Mouse (Mus musculus) adrenal gland, postnatal 4 days (tissue): ENCODE results near the gene Mrpl37. TPM values are rescaled to one million over a fixed set of nuclear protein-coding genes. Genes with fewer than 3 reads are reported as not detected.

Source experiments
- DNase-seq, 2 experiments: peaks; one replicate each; pipeline ENCODE4 v3.0.0; 2021 to 2022; ENCODE audit warnings: low spot score in 2 of 2, mixed read lengths in 2 of 2
- total RNA-seq, 2 experiments: library from RNA; stranded (reverse); gene quantifications; 2 replicates each; pipeline ENCODE4 v1.2.3; 2021

Gene Mrpl37
- total RNA-seq, 2 experiments from 2014 or later, result 104 to 108 TPM

DNA sequence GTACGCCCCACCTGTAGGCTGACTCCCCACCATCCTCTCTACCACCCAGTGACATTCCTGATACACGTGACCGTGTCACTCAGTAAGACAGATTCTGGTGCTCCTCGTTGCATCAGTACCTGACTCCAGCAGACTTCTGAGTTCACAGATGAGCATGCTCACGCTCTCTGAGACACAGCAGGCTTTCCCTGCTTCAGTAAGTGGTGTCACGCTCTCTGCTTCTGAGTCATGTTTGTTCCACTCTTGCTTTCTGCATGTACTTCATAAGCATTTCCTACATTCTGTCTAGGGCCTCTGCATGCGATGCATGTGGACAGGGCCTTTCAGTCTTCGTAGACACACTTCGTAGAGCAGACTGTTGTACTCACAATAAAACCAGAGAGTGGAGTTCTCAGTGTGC is 5.7 kb upstream of the Mrpl37 start:
- no peak for DNase-seq

- DNase-seq, result no peak
These were observed 628 bp upstream of the Mrpl37 start for GRCm38 (mm10) chr4:107067151-107067840.

- no peak for DNase-seq
These were observed 2.1 kb downstream of the Mrpl37 start for GRCm38 (mm10) chr4:107064394-107065098.

GRCm38 (mm10) chr4:107063214-107063613 is 3.5 kb downstream of the Mrpl37 start:
- no peak for DNase-seq

GRCm38 (mm10) chr4:107061560-107061959 is 5.1 kb downstream of the Mrpl37 start:
- DNase-seq, result no peak

DNA sequence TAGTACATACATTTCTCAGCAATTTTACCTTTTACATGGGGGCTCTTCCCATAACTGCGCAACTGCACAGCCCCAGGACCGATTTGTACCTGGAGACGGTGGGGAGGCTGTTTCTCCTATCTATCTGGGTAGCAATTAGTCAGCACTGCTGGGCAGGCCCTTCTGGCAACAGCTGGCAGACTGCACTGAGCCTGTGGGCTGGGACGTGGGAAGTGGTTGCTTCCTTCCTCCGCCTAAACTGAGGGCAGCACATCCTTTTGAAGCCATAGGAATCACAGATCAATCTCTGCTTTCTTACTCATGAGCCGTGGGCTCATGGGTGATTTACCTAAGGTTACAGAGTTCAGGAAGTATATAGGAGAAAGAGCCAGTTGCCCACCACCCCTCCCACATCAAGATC is 7.9 kb downstream of the Mrpl37 start:
- no peak for DNase-seq

DNA sequence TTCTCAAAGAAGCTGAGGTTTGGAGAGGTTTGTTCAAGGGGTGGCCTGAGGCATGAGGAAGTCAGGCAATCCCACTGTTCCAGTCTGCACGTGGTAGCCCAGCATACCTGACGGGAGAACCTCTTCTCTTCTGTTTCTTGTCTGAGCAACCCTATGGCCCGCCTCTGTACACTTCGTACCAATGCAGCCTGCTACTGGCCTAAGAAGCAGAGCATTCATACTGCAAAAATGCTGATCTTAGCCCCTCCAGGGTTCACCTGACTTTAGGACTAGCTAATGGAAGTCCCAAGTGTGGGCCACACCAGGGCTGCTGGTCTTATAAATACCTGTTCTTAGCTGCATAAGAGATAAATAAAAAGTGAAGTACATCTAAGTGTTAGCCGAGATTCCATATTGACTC is 8.3 kb downstream of the Mrpl37 start:
- no peak for DNase-seq

DNA sequence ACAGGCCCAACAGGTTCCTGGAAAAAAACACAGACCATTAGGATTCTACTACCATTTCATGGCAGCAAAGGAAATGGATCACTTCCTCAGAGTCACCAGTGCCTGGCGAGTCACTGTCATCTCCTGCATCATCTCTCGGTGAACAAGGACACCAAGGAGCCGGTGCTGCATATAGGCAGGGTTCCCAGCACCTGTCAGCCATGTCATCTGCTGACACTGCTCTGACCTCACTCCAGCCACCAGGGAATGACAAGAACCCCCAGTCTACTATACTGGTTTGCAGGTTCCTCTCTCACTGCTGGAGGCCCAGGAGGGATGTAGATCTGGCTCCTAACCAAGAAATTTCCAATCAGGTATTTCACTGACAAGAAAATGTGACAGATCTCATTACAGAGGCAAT is 10.6 kb downstream of the Mrpl37 start:
- no peak for DNase-seq

- DNase-seq, result no peak
These were observed 13.6 kb downstream of the Mrpl37 start for GRCm38 (mm10) chr4:107052962-107053553.

DNA sequence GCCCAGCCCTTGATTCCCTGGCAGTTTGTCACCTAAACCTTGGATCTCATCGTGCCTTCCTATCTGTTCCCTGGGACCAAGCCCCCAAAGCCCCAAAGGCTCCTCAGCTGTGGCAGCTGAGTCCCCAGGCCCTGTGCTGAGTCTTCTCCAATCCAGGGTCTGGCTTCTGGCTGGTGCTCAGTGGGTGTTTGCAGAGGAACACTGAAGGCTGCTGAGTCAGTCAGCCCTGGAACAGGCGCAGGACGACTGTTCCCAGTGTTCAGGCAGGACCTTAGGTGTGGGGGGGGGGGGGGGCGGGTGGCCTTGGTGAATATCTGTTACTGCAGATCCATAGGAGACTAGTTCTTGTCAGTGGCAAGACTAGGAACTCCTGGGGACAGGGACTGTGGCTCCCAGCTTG is 14.8 kb downstream of the Mrpl37 start:
- DNase-seq, result no peak

- DNase-seq, result no peak
These were observed 18.0 kb downstream of the Mrpl37 start for GRCm38 (mm10) chr4:107048568-107049162.

- no peak for DNase-seq
These were observed 18.9 kb downstream of the Mrpl37 start for GRCm38 (mm10) chr4:107047806-107048205.

GRCm38 (mm10) chr4:107045188-107045587 is 21.5 kb downstream of the Mrpl37 start:
- no peak for DNase-seq

DNA sequence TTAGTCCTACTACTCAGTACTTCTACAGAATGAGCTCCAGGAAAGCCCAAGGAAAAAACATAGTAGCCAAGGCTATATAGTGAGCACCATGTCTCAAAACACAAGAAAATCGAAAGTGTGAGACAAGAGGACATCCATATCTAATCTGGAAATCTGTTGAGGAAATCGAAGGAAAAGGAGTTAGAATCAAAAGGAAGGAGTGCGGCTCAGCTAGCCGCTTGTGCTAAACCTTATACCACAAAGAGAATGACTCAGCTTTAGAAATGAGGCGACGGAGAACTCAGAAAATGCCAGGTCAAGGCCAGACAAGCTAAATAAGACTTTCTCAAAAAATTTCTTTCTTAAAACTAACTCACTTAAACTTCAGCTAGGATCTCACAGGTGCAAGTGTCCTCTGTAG is 24.4 kb downstream of the Mrpl37 start:
- no peak for DNase-seq

DNA sequence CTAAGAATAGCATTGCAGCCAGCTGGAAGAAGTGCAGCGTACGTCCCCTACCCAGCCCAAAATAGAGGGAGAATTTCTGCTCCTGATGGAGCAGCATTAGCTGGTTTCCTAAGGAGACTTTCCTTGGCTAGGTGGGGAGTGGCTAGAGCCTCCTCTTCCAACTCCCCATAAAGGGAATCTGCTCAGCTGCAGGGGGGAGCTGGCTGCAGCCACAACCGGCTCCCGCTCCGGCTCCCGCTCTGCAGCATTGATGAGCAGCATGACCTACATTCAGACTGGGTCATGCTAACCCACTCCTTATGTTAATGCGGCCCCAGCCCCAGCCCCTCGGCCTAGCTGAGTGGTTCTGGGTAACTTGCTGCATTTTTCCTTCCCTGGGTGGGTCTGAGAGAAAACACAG is 27.4 kb downstream of the Mrpl37 start:
- DNase-seq, result no peak

- no peak for DNase-seq
These were observed 28.4 kb downstream of the Mrpl37 start for GRCm38 (mm10) chr4:107038303-107038702.

GRCm38 (mm10) chr4:107036985-107037384 is 29.7 kb downstream of the Mrpl37 start:
- DNase-seq, result no peak

DNA sequence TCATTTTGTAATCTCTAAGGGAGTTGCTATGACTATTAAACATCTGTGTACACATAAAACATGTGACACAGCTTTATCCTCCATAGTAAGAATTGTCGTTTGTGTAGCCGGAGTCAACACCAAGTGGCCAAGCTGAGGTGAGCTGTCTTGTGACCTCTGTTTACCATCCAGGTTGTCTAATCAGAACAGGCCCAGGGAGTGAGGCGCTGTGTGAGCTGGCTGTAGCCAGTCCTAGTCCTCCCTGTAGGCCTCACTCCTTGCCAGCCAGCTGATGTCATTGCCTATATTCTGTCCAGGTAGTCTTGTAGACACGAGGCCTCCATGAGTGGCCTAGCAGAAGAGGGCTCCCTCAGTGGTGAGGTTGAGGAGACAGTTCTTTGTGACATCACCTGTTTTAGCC is 31.0 kb downstream of the Mrpl37 start:
- DNase-seq, result no peak

DNA sequence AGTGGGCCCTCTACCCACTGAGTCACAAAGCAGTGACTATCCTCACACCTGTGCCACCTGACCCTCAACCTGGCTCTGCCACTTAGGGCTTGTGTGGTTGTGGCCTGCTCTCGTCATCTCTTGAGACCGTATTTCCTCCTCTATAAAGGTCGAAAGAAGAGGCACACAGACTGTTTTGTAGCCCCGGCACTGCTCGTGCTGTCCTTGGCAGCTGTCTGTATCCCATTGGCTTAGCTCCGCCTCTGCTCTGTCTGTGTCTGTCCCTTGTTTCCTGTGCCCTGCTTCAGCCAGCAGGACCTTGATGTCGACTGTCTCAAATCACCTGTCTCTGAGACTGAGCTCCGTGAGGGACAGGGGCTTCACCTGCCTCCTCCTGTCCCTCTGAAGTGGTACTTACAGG is 40.2 kb downstream of the Mrpl37 start:
- no peak for DNase-seq

DNA sequence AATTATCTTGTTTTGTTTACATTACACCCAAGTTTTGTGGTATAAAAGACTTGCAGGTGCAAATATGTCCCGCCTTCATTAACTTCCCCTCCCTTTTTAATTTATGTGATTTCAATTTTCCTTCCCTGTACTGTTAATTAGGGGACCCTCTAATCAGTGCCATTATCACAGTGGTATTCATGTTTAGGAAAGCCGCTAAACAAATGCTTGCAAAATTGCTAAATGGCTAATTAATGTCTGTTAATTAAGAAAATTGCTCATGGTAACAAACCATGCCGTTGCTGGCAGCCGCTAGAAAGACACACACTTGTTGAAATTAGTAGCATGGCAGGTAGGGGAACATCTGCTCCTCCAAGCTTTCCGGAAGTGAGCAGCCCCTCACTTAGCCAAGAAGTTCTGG is 41.3 kb downstream of the Mrpl37 start:
- DNase-seq, result no peak

- DNase-seq, result no peak
These were observed 41.8 kb downstream of the Mrpl37 start for GRCm38 (mm10) chr4:107024899-107025298.

DNA sequence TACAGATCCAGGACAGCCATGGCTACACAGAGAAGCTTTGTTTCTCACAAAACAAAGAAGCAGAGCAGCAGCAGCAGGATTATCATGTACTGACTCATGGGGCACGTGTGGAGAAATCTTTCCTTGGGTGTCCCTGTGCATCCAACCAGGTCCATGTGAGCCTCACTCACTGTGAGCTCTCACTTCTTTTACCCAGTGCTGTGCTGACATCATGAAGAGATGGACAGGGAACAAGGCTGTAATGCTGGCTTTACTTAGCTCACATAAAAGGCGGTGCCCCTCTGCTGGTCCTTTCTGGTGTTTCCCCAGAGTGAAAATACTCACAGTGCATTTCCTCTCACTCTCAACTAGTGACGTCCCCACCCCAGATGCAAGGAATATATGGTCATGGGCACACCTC is 45.2 kb downstream of the Mrpl37 start:
- no peak for DNase-seq
